Mouse (Mus musculus): ENCODE measurements around the gene Hmgb2. TPM values are rescaled to one million over a fixed set of nuclear protein-coding genes. Genes with fewer than 3 reads are reported as not detected.

Gene Hmgb2
- polyA plus RNA-seq, 1 experiment, result 22.0 TPM

DNA sequence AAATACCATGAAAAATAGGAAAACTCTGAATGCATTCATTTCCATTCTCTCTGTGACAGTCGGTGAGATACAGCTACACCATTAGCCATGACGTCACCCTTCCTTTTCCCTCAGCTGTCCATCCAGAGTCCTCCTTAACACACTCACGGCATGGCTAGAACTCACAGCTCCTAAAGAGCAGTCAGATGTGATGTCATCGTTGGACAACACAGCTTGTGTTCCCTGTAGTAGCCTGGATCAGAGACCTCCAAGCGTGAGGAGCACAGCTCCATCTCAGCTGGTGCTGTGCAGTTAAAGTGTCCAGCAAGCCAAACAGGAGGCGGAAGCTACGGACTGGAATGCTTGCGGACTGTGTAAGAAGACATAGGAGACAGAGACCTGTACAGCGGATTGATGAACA is 49.2 kb downstream of the Hmgb2 start:
- H3K4me1 ChIP-seq (ENCODE audit: control insufficient read depth, insufficient read depth, low read length), result no peaks in the 10 kb centered on the region
- no peak overlapping the region for H3K27ac ChIP-seq (ENCODE audit: control insufficient read depth, insufficient read depth, low read depth, low read length)
- H3K4me3 ChIP-seq (ENCODE audit: control insufficient read depth, low read depth, low read length), result no peak overlapping the region
- H3K27me3 ChIP-seq (ENCODE audit: control insufficient read depth, insufficient read depth, low read length), result no peaks in the 10 kb centered on the region
- no peaks in the 10 kb centered on the region for H3K36me3 ChIP-seq (ENCODE audit: control insufficient read depth, insufficient read depth, low read length)
- TF ChIP-seq POLR2A (IDR thresholded peaks at IDR 0.05; ENCODE audit: control insufficient read depth, low read depth, low read length) (no peak), CTCF (IDR thresholded peaks at IDR 0.05; ENCODE audit: control insufficient read depth, insufficient read depth, insufficient replicate concordance, low read depth, low read length) (no peak)

DNA sequence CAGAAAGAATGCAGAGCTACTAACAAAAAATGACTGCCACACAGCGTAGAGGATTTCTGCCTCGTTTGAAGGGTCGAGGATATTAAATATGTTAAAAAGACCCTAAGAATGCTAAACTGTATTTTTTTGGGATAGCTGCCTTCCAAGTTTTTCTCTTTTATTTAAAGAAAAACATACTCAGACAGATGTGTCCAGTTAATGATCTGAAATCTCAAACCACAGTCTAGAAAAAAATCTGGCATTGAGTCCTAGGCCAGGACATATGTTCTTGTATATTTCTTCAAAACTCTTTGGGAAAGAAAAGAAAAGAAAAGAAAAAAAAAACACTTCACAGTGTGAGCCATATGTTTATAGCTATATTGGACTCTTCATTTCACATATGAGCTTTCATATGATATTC is 51.0 kb downstream of the Hmgb2 start:
- Histone ChIP-seq H3K4me3 (ENCODE audit: control insufficient read depth, low read depth, low read length) (no peak overlapping the region), H3K4me1 (ENCODE audit: control insufficient read depth, insufficient read depth, low read length) (no peaks in the 10 kb centered on the region), H3K27ac (ENCODE audit: control insufficient read depth, insufficient read depth, low read depth, low read length) (no peak overlapping the region), H3K36me3 (ENCODE audit: control insufficient read depth, insufficient read depth, low read length) (no peaks in the 10 kb centered on the region), H3K27me3 (ENCODE audit: control insufficient read depth, insufficient read depth, low read length) (no peaks in the 10 kb centered on the region)
- TF ChIP-seq POLR2A (IDR thresholded peaks at IDR 0.05; ENCODE audit: control insufficient read depth, low read depth, low read length) (no peak), CTCF (IDR thresholded peaks at IDR 0.05; ENCODE audit: control insufficient read depth, insufficient read depth, insufficient replicate concordance, low read depth, low read length) (no peak)

DNA sequence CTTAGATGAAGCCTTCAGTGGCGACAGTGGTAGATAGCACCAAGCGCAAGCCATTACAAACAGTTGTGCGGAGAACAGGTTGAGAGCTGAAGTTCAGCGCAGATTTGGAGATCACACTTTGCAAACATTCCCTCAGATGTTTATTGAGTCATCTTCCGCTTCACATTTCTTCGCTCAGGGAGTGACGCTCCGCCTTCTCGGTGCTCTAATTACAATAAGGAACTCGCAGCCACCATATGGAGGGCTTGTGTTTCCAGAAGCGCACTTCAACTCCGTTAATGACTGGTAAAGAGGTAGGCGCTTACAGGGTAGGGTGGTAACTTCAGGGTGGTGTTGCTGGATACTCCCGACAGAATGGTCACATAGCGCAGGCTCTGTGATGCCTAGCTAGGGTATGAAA is 52.0 kb downstream of the Hmgb2 start:
- H3K27me3 ChIP-seq (ENCODE audit: control insufficient read depth, insufficient read depth, low read length), result no peaks in the 10 kb centered on the region
- H3K4me3 ChIP-seq (ENCODE audit: control insufficient read depth, low read depth, low read length), result no peak overlapping the region
- H3K4me1 ChIP-seq (ENCODE audit: control insufficient read depth, insufficient read depth, low read length), result no peaks in the 10 kb centered on the region
- H3K27ac ChIP-seq (ENCODE audit: control insufficient read depth, insufficient read depth, low read depth, low read length), result no peak overlapping the region
- H3K36me3 ChIP-seq (ENCODE audit: control insufficient read depth, insufficient read depth, low read length), result no peaks in the 10 kb centered on the region
- TF ChIP-seq CTCF (IDR thresholded peaks at IDR 0.05; ENCODE audit: control insufficient read depth, insufficient read depth, insufficient replicate concordance, low read depth, low read length), result no peak
- no peak for TF ChIP-seq POLR2A (IDR thresholded peaks at IDR 0.05; ENCODE audit: control insufficient read depth, low read depth, low read length)

- Histone ChIP-seq H3K27ac (ENCODE audit: control insufficient read depth, insufficient read depth, low read depth, low read length) (no peak overlapping the region), H3K4me3 (ENCODE audit: control insufficient read depth, low read depth, low read length) (no peak overlapping the region), H3K36me3 (ENCODE audit: control insufficient read depth, insufficient read depth, low read length) (no peaks in the 10 kb centered on the region), H3K27me3 (ENCODE audit: control insufficient read depth, insufficient read depth, low read length) (no peaks in the 10 kb centered on the region), H3K4me1 (ENCODE audit: control insufficient read depth, insufficient read depth, low read length) (no peaks in the 10 kb centered on the region)
- TF ChIP-seq POLR2A (IDR thresholded peaks at IDR 0.05; ENCODE audit: control insufficient read depth, low read depth, low read length) (no peak), CTCF (IDR thresholded peaks at IDR 0.05; ENCODE audit: control insufficient read depth, insufficient read depth, insufficient replicate concordance, low read depth, low read length) (no peak)
Measured at GRCm38 (mm10) chr8:57565039-57565438, 53.3 kb downstream of the Hmgb2 start.

Other genes with a start within 250 kb of the Hmgb2 start
- gene Hand2, start 190.9 kb upstream of the Hmgb2 start, polyA plus RNA-seq (2012; rRNA removed), result 0.05 TPM in 2 replicates
- not detected in 2 replicates for gene Scrg1, start 56.0 kb upstream of the Hmgb2 start, polyA plus RNA-seq (2012; rRNA removed)
- 10.5 and 12.9 TPM in 2 replicates for gene Sap30, start 24.0 kb upstream of the Hmgb2 start, polyA plus RNA-seq (2012; rRNA removed)
- 3.6 and 4.9 TPM in 2 replicates for gene Galnt7, start 141.1 kb downstream of the Hmgb2 start, polyA plus RNA-seq (2012; rRNA removed)